Mouse (Mus musculus) brain, embryonic 14.5 days (tissue): Measurements from ENCODE around the gene Hsd3b1.

Source experiments
- CTCF ChIP-seq: fragments of 200-500 bp; IDR thresholded peaks from 2 replicates; pipeline ENCODE4 v1.5.1; 2012; ENCODE audit warnings: inconsistent platforms, mild to moderate bottlenecking, moderate library complexity, borderline replicate concordance; ENCODE audit not compliant: insufficient read depth, insufficient read length; ENCODE audit errors: extremely low read depth
- POLR2A ChIP-seq: fragments of 200-500 bp; IDR thresholded peaks from 2 replicates; pipeline ENCODE4 v1.6.1; 2012; ENCODE audit warnings: mild to moderate bottlenecking, inconsistent platforms, borderline replicate concordance; ENCODE audit not compliant: poor library complexity, insufficient read depth, insufficient read length, severe bottlenecking; ENCODE audit errors: extremely low read depth

GRCm38 (mm10) chr3:98852631-98853030, 7.0 kb downstream of the Hsd3b1 start:
- no peak for TF ChIP-seq CTCF
- TF ChIP-seq POLR2A, result no peak
